Mouse (Mus musculus) hindbrain, embryonic 15.5 days (tissue): ENCODE measurements around the gene Ednrb. TPM values are rescaled to one million over a fixed set of nuclear protein-coding genes. Genes with fewer than 3 reads are reported as not detected.

Experiments
- ATAC-seq: fragments of 200-750 bp; cut with Nextera tagmentation; 2 replicates; pipeline ENCODE4 v1.8.0; 2017; ENCODE audit warnings: low read depth, moderate number of reproducible peaks, moderate TSS enrichment; ENCODE audit not compliant: low FRiP score
- H3K27ac ChIP-seq: fragments of 300-500 bp; sonication (generic); replicated peaks from 2 replicates; pipeline ENCODE4 v1.5.1; 2015; ENCODE audit warnings: mild to moderate bottlenecking, inconsistent platforms
- H3K27me3 ChIP-seq: fragments of 300-500 bp; sonication (generic); 2 replicates; pipeline ENCODE4 v1.6.1; 2015; ENCODE audit warnings: control low read depth, inconsistent platforms
- H3K36me3 ChIP-seq: fragments of 300-500 bp; sonication (generic); 2 replicates; pipeline ENCODE4 v1.6.1; 2015; ENCODE audit warnings: control low read depth, inconsistent platforms
- H3K4me1 ChIP-seq: fragments of 300-500 bp; sonication (generic); replicated peaks from 2 replicates; pipeline ENCODE4 v1.6.1; 2015; ENCODE audit warnings: control low read depth, inconsistent platforms
- H3K4me2 ChIP-seq: fragments of 300-500 bp; sonication (generic); 2 replicates; pipeline ENCODE4 v1.6.1; 2015; ENCODE audit warnings: moderate library complexity, mild to moderate bottlenecking, inconsistent platforms
- H3K4me3 ChIP-seq: fragments of 300-500 bp; sonication (generic); 2 replicates; pipeline ENCODE4 v1.5.1; 2015; ENCODE audit warnings: mild to moderate bottlenecking, inconsistent platforms
- H3K9ac ChIP-seq: fragments of 300-500 bp; sonication (generic); 2 replicates; pipeline ENCODE4 v1.6.1; 2015; ENCODE audit warnings: inconsistent platforms
- H3K9me3 ChIP-seq: fragments of 300-500 bp; sonication (generic); 2 replicates; pipeline ENCODE4 v1.6.1; 2016; ENCODE audit warnings: control low read depth, inconsistent platforms
- WGBS: fragments of 180-500 bp; shearing (Covaris S2); methylation state at CpG from one replicate; pipeline ENCODE4 v1.1.7; 2015; 5-methylcytosine and 5-hydroxymethylcytosine counted together
- polyA plus RNA-seq: library from polyadenylated mRNA; unstranded; fragments of >200 nt; fragmentation: Nextera tagmentation; extraction: Ambion mirVana; gene quantifications from 2 replicates; pipeline ENCODE4 v1.2.1, GENCODE M21; 2015

The Ednrb gene
- polyA plus RNA-seq, 1 experiment from 2014 or later = 131 TPM

DNA sequence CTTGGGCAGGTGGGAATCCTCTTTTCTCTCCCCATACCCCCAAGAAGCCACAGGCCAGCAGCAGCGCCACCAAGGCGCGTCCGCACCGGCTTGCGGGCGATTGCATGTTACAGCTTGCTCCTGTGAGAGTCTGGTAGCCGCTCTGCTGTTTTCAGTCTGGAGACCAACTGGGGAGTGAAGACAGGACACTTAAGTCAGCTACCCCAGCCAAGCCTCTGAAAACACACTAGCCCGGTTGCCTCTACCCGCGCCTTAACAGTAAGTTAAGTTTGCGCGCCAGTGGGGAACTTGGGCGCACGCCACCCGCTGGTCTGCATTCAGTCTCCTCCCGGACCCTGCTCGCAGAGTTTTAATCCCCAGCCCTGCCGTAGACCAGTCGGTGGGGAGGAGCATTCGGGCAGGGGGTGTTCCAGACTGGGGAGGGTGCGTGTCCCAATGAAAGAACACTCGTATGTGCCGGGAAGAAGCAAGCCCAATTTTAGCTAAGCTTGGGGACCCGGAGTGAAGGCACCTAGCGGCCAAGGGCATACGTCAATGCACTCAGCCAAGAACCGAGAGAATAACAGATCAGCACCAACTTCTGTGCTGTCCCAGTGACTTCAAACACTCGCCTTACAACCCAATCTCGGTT lies 716 bp downstream of the Ednrb start:
- Histone ChIP-seq H3K4me3 (peak overlapping the region; percentile 47), H3K4me1 (peaks cover 10% of the 10 kb centered on the region), H3K9ac (peak overlapping the region; percentile 34), H3K9me3 (no peaks in the 10 kb centered on the region), H3K4me2 (peak overlapping the region; percentile 93), H3K27ac (peak overlapping the region; percentile 60), H3K27me3 (no peaks in the 10 kb centered on the region; the same call in 1 of the 2 replicates), H3K36me3 (no peaks in the 10 kb centered on the region)
- under 1% methylated on average over 30 of the region's 30 CpGs for WGBS
- ATAC-seq = peak; percentile 85

DNA sequence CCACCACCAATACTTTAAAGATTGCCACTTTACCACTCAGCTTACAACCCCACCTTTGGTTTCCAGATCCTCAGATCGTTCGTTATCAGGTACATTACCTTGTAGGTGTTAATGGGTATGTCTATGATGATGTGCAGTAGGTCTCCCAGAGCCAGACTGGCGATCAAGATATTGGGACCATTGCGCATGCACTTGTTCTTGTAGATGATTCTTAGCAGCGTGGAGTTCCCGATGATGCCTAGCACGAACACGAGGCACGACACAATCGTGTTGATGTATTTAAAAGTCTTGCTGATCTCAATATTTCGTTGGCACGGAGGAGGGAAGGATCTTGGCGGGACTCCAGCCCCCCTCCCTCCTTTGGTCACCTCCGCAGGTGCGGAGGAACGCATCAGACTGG lies 1.3 kb downstream of the Ednrb start:
- Histone ChIP-seq H3K9me3 (no peaks in the 10 kb centered on the region), H3K4me1 (peaks cover 10% of the 10 kb centered on the region), H3K27me3 (no peaks in the 10 kb centered on the region; the same call in 1 of the 2 replicates), H3K27ac (peak overlapping the region; percentile 60), H3K4me3 (peak overlapping the region; percentile 47), H3K4me2 (peak overlapping the region; percentile 93), H3K9ac (peak overlapping the region; percentile 34), H3K36me3 (no peaks in the 10 kb centered on the region)
- 6% methylated on average over 16 of the region's 16 CpGs for WGBS
- peak; percentile 31 for ATAC-seq

DNA sequence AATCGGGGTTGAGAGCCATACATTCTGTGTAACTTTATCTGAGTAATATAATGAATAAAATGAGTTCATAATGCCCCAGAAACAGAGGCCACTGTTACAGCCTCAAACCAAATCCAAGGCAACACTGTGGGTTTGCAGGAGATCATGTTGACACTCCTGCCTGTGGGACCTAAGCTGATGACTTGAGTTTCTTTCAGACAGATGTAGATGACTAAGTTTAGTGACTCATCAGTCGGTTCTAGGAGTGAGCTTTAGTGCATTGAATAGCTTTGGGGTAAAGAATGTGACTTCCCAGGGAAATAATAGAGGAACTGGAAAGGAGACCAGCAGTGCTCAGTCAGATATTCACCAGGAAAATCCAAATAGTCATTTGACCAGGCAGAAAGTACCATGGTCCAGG lies 3.8 kb downstream of the Ednrb start:
- H3K4me3 ChIP-seq = peak overlapping the region; percentile 47
- peaks cover 10% of the 10 kb centered on the region for H3K4me1 ChIP-seq
- no peak overlapping the region for H3K9ac ChIP-seq
- WGBS = 71% methylated on average over 2 of the region's 2 CpGs
- peak overlapping the region; percentile 93 for H3K4me2 ChIP-seq
- no peaks in the 10 kb centered on the region for H3K36me3 ChIP-seq
- H3K27ac ChIP-seq = no peak overlapping the region
- no peaks in the 10 kb centered on the region for H3K9me3 ChIP-seq
- no peaks in the 10 kb centered on the region; the same call in 1 of the 2 replicates for H3K27me3 ChIP-seq
- no peak for ATAC-seq

DNA sequence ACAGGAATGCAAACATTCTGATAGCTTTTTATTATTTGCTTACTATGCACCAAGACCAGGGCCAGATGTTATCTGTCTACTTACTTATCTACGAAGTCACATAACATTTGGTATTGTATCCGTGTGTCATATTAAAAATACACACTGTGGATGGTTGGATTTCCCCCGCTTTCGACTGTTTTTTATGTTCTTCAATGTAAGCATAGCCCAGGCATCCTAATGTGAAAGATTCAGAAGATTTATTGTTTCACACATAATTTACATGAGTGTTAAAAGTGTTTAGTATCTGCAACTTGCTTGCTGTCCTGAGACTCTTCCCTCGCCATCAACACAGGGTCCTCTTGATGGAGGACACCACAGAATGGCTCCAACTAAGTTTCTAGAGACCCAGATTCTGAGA lies 5.3 kb downstream of the Ednrb start:
- ATAC-seq = no peak
- Histone ChIP-seq H3K4me2 (peak overlapping the region; percentile 33), H3K4me3 (no peak overlapping the region), H3K9me3 (no peaks in the 10 kb centered on the region), H3K27ac (no peak overlapping the region), H3K4me1 (no peaks in the 10 kb centered on the region), H3K9ac (no peak overlapping the region), H3K36me3 (no peaks in the 10 kb centered on the region), H3K27me3 (no peaks in the 10 kb centered on the region)
- WGBS = 90% methylated on average over 5 of the region's 5 CpGs

DNA sequence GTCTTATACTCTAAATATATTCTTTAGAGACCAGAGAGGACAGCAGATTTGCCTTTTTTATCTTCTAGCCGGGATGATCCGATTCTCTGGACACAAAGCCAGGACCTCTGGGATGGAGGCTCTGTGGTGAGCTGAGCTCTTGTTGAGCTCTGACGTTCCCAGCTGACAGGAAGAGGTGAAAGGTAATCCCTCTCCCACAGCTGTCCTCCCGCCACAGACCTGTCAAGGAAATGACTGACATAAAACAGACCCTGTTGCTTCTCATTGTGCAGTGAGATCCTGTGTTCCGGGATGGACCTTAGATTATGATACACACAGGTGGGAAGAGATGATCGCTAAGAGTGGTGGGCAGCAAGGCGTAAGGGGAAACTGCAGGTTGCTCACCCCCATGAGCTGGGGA lies 9.6 kb downstream of the Ednrb start:
- Histone ChIP-seq H3K4me2 (peak overlapping the region; percentile 6; the same call in 1 of the 2 replicates), H3K9me3 (no peaks in the 10 kb centered on the region), H3K27ac (no peak overlapping the region), H3K27me3 (no peaks in the 10 kb centered on the region), H3K36me3 (no peaks in the 10 kb centered on the region), H3K4me3 (no peak overlapping the region), H3K9ac (no peak overlapping the region), H3K4me1 (no peaks in the 10 kb centered on the region)
- no peak for ATAC-seq
- 60% methylated on average over 7 of the region's 7 CpGs for WGBS

DNA sequence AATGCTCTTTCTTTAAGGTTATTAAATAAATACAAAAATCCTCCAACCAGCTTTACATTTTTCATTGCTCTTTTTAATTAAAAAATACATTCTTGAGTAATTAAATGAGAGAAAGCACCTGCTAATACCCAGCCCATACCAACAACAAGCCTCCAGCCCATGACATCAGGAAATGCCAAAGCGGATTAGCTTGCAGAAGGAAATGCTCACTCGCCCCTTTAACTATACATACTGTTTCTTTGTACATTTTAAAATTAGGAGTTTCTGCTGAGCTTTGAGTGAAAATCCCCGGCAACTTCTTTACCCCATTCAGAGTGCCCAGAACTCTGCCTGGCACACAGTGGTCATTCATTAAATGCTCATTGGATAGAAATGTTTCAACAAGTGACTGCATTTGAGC lies 10.1 kb downstream of the Ednrb start:
- ATAC-seq = no peak
- Histone ChIP-seq H3K27ac (no peak overlapping the region), H3K27me3 (no peaks in the 10 kb centered on the region), H3K36me3 (no peaks in the 10 kb centered on the region), H3K9ac (no peak overlapping the region), H3K4me2 (no peak overlapping the region), H3K4me1 (no peaks in the 10 kb centered on the region), H3K4me3 (no peak overlapping the region), H3K9me3 (no peaks in the 10 kb centered on the region)
- 62% methylated on average over 3 of the region's 3 CpGs for WGBS

DNA sequence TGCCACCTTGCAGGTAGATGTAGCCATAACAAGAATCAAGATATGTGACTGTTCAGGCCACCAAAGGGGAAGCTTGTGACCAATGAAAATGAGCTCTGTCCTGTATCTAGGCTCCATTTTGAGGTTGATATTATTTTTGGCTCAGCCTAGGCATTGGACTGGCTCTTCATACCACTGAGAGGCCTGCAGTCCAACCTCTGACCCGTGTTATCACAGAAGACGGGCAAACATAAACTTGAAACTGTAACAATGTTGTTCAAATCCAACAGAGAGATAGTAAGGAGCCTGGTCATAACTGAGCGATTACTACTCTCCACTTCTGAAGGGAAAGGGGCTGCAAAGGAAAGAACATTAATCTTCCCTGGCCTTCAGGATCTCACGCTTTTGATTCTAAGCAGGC lies 11.7 kb downstream of the Ednrb start:
- no peak for ATAC-seq
- WGBS = 81% methylated on average over 4 of the region's 4 CpGs
- no peak overlapping the region for H3K27ac ChIP-seq
- H3K4me2 ChIP-seq = no peak overlapping the region
- no peak overlapping the region for H3K4me3 ChIP-seq
- no peaks in the 10 kb centered on the region for H3K36me3 ChIP-seq
- H3K4me1 ChIP-seq = no peaks in the 10 kb centered on the region
- H3K9me3 ChIP-seq = no peaks in the 10 kb centered on the region
- no peak overlapping the region for H3K9ac ChIP-seq
- H3K27me3 ChIP-seq = no peaks in the 10 kb centered on the region

DNA sequence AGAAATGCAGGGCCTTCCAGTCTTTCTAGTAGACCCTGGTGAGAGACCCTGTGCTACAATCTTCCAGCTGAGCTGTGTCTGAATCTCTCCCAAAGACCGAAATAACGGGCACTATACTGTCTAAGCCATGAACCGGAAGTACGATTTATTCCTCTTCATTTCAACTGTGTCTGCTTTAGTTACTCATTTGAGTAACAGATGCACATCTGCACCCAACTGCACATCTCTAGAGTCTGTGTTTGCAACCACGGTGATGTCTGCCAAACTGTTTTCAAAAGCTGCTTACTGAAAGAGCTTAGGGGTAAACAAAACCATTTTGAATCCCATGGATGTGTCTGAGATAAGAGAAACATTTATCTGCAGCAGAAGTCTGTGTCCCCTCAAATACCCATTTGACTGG lies 13.2 kb downstream of the Ednrb start:
- no peaks in the 10 kb centered on the region for H3K27me3 ChIP-seq
- ATAC-seq = no peak
- 72% methylated on average over 5 of the region's 5 CpGs for WGBS
- H3K4me1 ChIP-seq = no peaks in the 10 kb centered on the region
- H3K27ac ChIP-seq = no peak overlapping the region
- H3K36me3 ChIP-seq = no peaks in the 10 kb centered on the region
- no peak overlapping the region for H3K4me2 ChIP-seq
- no peak overlapping the region for H3K4me3 ChIP-seq
- no peaks in the 10 kb centered on the region for H3K9me3 ChIP-seq
- H3K9ac ChIP-seq = no peak overlapping the region

DNA sequence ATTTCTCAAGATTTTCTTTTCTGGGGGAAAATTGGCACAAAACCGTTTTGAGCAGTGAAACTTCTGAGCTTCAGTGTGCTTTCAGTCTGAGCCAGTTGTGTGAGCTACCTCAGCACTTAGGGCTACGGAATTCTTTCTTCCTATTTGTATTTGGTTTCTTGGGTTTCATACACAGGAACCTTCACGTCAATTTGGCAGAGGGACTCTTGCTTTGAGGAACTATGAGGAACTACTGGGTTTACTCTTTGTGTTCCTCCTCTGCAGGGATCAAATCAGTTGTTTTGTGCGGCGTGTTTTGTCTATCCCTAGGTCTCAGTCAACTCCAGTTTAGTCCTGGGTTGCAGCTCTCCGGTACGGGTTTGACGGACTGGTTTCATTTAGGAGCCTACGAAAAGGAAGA lies 17.9 kb downstream of the Ednrb start:
- ATAC-seq = no peak
- no peak overlapping the region for H3K9ac ChIP-seq
- WGBS = 85% methylated on average over 9 of the region's 9 CpGs
- H3K36me3 ChIP-seq = no peaks in the 10 kb centered on the region
- H3K4me1 ChIP-seq = no peaks in the 10 kb centered on the region
- no peak overlapping the region for H3K4me3 ChIP-seq
- no peak overlapping the region for H3K27ac ChIP-seq
- H3K9me3 ChIP-seq = no peaks in the 10 kb centered on the region
- H3K27me3 ChIP-seq = no peaks in the 10 kb centered on the region
- H3K4me2 ChIP-seq = no peak overlapping the region

DNA sequence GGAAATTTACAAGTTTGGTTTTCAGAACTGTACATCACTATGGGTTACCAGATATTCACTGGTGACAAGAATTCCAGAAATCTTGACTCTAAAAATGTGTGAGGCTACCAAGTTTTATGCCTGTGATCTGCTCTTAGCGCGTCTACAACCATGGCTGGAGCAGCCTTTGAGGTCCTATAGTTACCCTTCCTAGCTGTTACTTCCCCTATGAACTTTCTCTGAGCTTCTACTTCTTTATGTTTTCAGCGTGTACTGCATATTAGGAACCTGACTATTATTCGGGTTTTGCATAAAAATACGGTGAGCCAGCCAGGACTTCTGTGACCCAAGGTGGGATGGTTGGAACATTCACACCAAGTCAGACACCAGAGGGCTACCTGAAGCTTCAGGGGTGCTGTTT lies 18.3 kb downstream of the Ednrb start:
- no peak overlapping the region for H3K4me2 ChIP-seq
- no peak overlapping the region for H3K9ac ChIP-seq
- ATAC-seq = no peak
- no peaks in the 10 kb centered on the region for H3K4me1 ChIP-seq
- H3K27ac ChIP-seq = no peak overlapping the region
- H3K9me3 ChIP-seq = no peaks in the 10 kb centered on the region
- H3K36me3 ChIP-seq = no peaks in the 10 kb centered on the region
- H3K4me3 ChIP-seq = no peak overlapping the region
- 93% methylated on average over 5 of the region's 5 CpGs for WGBS
- no peaks in the 10 kb centered on the region for H3K27me3 ChIP-seq

DNA sequence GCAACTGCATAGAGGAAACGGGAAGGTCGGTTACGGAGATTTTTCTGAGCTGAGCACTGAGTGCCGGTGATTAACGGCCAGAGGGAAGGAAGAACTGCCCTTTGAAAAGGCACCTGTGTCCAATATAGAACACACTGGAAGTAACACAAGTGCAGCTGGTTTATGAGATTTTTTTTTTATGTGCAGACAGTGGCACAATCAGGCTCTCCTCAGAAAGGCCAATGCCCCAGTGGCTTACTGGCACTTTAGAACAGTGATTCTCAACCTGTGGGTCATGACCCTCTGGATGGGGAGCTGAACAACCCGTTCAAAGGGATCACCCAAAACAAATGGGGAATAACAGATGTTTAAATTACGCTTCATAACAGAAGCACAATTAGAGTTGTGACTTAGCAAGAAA lies 20.7 kb downstream of the Ednrb start:
- 58% methylated on average over 7 of the region's 7 CpGs for WGBS
- no peak for ATAC-seq
- H3K9me3 ChIP-seq = no peaks in the 10 kb centered on the region

DNA sequence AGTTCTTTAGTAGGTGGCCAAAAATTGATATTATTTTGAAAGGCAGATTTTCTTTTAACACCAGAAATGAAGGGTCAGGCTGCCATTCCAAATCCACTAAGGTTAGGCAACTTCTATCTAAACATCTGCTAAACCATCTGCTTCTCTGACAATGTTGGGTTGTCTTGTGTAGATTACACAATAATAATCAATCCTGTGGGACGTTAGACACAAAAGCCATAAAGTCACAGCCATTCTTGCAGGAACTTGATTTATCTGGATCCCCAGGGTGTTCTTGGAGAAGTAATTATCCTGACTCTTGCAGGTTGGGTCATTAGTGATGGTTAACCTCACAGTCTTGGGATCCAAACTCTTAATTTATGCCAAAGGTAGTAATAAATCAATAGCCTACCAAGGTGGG lies 21.6 kb downstream of the Ednrb start:
- H3K27ac ChIP-seq = no peak overlapping the region
- no peak overlapping the region for H3K4me2 ChIP-seq
- H3K4me3 ChIP-seq = no peak overlapping the region
- H3K36me3 ChIP-seq = no peaks in the 10 kb centered on the region
- ATAC-seq = no peak
- H3K9me3 ChIP-seq = no peaks in the 10 kb centered on the region
- WGBS = 28% methylated on average over 1 of the region's 1 CpGs
- H3K27me3 ChIP-seq = no peaks in the 10 kb centered on the region
- no peak overlapping the region for H3K9ac ChIP-seq
- no peaks in the 10 kb centered on the region for H3K4me1 ChIP-seq

More for the DNA sequence above, 20.7 kb downstream of the Ednrb start:
- H3K4me1 ChIP-seq = no peaks in the 10 kb centered on the region
- no peak overlapping the region for H3K9ac ChIP-seq
- no peak overlapping the region for H3K4me3 ChIP-seq
- H3K4me2 ChIP-seq = no peak overlapping the region
- H3K27ac ChIP-seq = no peak overlapping the region
- H3K27me3 ChIP-seq = no peaks in the 10 kb centered on the region
- no peaks in the 10 kb centered on the region for H3K36me3 ChIP-seq
